Mouse (Mus musculus) adrenal gland, adult 10 weeks (tissue): ENCODE measurements around the gene Pus1. TPM values are rescaled to one million over a fixed set of nuclear protein-coding genes. Genes with fewer than 3 reads are reported as not detected.

Source experiments
- polyA plus RNA-seq: library from polyadenylated mRNA; stranded (reverse); fragments of 350-450 nt; fragmentation: Illumina TruSeq; extraction: RNeasy Lipid Tissue Mini Kit (QIAGEN cat#74804); gene quantifications from one replicate; pipeline ENCODE4 v1.2.3, GENCODE M21; 2014; ENCODE audit warnings: low read depth, low replicate concordance

Pus1 gene
- 1.2 TPM for polyA plus RNA-seq

GRCm38 (mm10) chr5:110779998-110780760 is at the start of gene Pus1:
Gene Pus1 (minus strand): TSS chr5:110780659.

GRCm38 (mm10) chr5:110809667-110810325 is 29.3 kb upstream of the Pus1 start, which contains the start of gene Ulk1:
Gene Ulk1 (minus strand): TSS chr5:110810097.

GRCm38 (mm10) chr5:110770448-110771158 is 9.9 kb downstream of the Pus1 start, which contains the start of gene Ep400:
Gene Ep400 (minus strand): TSS chr5:110770717.

Other genes with a start within 250 kb of the Pus1 start
- gene Galnt9, start 236.3 kb downstream of the Pus1 start, polyA plus RNA-seq: not detected
- gene Noc4l, start 127.2 kb downstream of the Pus1 start, polyA plus RNA-seq: 2.9 TPM
- gene Ddx51, start 127.2 kb downstream of the Pus1 start, polyA plus RNA-seq: 7.4 TPM
- 19.5 TPM for gene Ep400, start 9.9 kb downstream of the Pus1 start, polyA plus RNA-seq
- 9.3 TPM for gene Ulk1, start 29.4 kb upstream of the Pus1 start, polyA plus RNA-seq
- gene Hscb, start 59.1 kb upstream of the Pus1 start, polyA plus RNA-seq: 27.8 TPM
- gene Chek2, start 59.3 kb upstream of the Pus1 start, polyA plus RNA-seq: 12.5 TPM
- 5.2 TPM for gene Ttc28, start 99.1 kb upstream of the Pus1 start, polyA plus RNA-seq